Mouse (Mus musculus) heart, embryonic 16.5 days (tissue): Measurements from ENCODE around the gene Dcps. TPM values are rescaled to one million over a fixed set of nuclear protein-coding genes. Genes with fewer than 3 reads are reported as not detected.
A peak's percentile ranks its signal among the peaks of the same experiment; 100 is the strongest.
"Not testable (repeated sequence)": the region's sequence is repeated elsewhere in the genome, so short reads cannot be mapped to it uniquely, and the experiment has no call there.

Source experiments
- ATAC-seq: fragments of 200-750 bp; cut with Nextera tagmentation; replicated peaks from 2 replicates; pipeline ENCODE4 v1.8.0; 2017; ENCODE audit warnings: moderate number of reproducible peaks; ENCODE audit not compliant: insufficient read depth, low FRiP score; ENCODE audit errors: extremely low read depth
- H3K27ac ChIP-seq: fragments of 300-500 bp; sonication (generic); 2 replicates; pipeline ENCODE4 v1.5.1; 2014; ENCODE audit warnings: mild to moderate bottlenecking, low read length, control low read depth, moderate library complexity
- H3K27me3 ChIP-seq: fragments of 300-500 bp; sonication (generic); 2 replicates; pipeline ENCODE4 v1.6.1; 2014; ENCODE audit warnings: low read length, mixed read lengths; ENCODE audit not compliant: control insufficient read depth, insufficient read depth
- H3K36me3 ChIP-seq: fragments of 300-500 bp; sonication (generic); 2 replicates; pipeline ENCODE4 v1.6.1; 2014; ENCODE audit not compliant: control insufficient read depth, insufficient read depth
- H3K4me1 ChIP-seq: fragments of 300-500 bp; sonication (generic); 2 replicates; pipeline ENCODE4 v1.6.1; 2014; ENCODE audit warnings: low read length, mixed read lengths; ENCODE audit not compliant: control insufficient read depth, insufficient read depth
- H3K4me2 ChIP-seq: fragments of 300-500 bp; sonication (generic); 2 replicates; pipeline ENCODE4 v1.6.1; 2014; ENCODE audit warnings: low read depth, mild to moderate bottlenecking, control low read depth, low read length
- H3K4me3 ChIP-seq: fragments of 300-500 bp; sonication (generic); 2 replicates; pipeline ENCODE4 v1.5.1; 2014; ENCODE audit warnings: mild to moderate bottlenecking, control low read depth, low read length
- H3K9ac ChIP-seq: fragments of 300-500 bp; sonication (generic); 2 replicates; pipeline ENCODE4 v1.6.1; 2014; ENCODE audit warnings: low read length, control low read depth
- H3K9me3 ChIP-seq: fragments of 300-500 bp; sonication (generic); replicated peaks from 2 replicates; pipeline ENCODE4 v1.6.1; 2016; ENCODE audit warnings: low read length; ENCODE audit not compliant: control insufficient read depth
- WGBS: fragments of 180-500 bp; shearing (Covaris S2); extraction: QIAGEN DNeasy Blood & Tissue Kit; methylation state at CpG from one replicate; pipeline ENCODE4 v1.1.7; 2014; 5-methylcytosine and 5-hydroxymethylcytosine counted together
- polyA plus RNA-seq: library from polyadenylated mRNA; unstranded; fragments of >200 nt; fragmentation: Nextera tagmentation; extraction: Ambion mirVana; gene quantifications from 2 replicates; pipeline ENCODE4 v1.2.1, GENCODE M21; 2015

Gene Dcps
- polyA plus RNA-seq, 1 experiment from 2014 or later, result 60.2 TPM

GRCm38 (mm10) chr9:35164142-35164874 lies 11.6 kb downstream of the Dcps start:
- H3K36me3 ChIP-seq, result no peaks in the 10 kb centered on the region
- H3K27ac ChIP-seq, result no peak overlapping the region
- no peaks in the 10 kb centered on the region for H3K27me3 ChIP-seq
- no peak for ATAC-seq
- H3K9me3 ChIP-seq, result no peaks in the 10 kb centered on the region
- no peak overlapping the region for H3K9ac ChIP-seq
- no peak overlapping the region for H3K4me3 ChIP-seq
- H3K4me2 ChIP-seq, result no peak overlapping the region
- H3K4me1 ChIP-seq, result no peaks in the 10 kb centered on the region
- 68% methylated on average over 5 of the region's 5 CpGs for WGBS

- H3K27ac ChIP-seq, result no peak overlapping the region
- no peaks in the 10 kb centered on the region for H3K36me3 ChIP-seq
- WGBS, result 80% methylated on average over 11 of the region's 11 CpGs
- no peak overlapping the region for H3K4me2 ChIP-seq
- no peak for ATAC-seq
- no peaks in the 10 kb centered on the region for H3K4me1 ChIP-seq
- no peak overlapping the region for H3K9ac ChIP-seq
- H3K27me3 ChIP-seq, result no peaks in the 10 kb centered on the region
- H3K9me3 ChIP-seq, result no peaks in the 10 kb centered on the region
- H3K4me3 ChIP-seq, result no peak overlapping the region
These were observed 12.7 kb downstream of the Dcps start for GRCm38 (mm10) chr9:35163011-35163690.

GRCm38 (mm10) chr9:35161721-35162120 lies 14.1 kb downstream of the Dcps start:
- ATAC-seq, result no peak
- H3K9ac ChIP-seq, result no peak overlapping the region

GRCm38 (mm10) chr9:35160662-35161061 lies 15.2 kb downstream of the Dcps start:
- 78% methylated on average over 2 of the region's 2 CpGs for WGBS
- H3K27me3 ChIP-seq, result no peaks in the 10 kb centered on the region

More at GRCm38 (mm10) chr9:35161721-35162120, 14.1 kb downstream of the Dcps start:
- 85% methylated on average over 7 of the region's 7 CpGs for whole genome bisulfite sequencing
- no peak overlapping the region for H3K4me2 ChIP-seq
- H3K27ac ChIP-seq, result no peak overlapping the region
- no peaks in the 10 kb centered on the region for H3K27me3 ChIP-seq
- no peaks in the 10 kb centered on the region for H3K4me1 ChIP-seq
- no peaks in the 10 kb centered on the region for H3K36me3 ChIP-seq
- H3K4me3 ChIP-seq, result no peak overlapping the region
- no peaks in the 10 kb centered on the region for H3K9me3 ChIP-seq

GRCm38 (mm10) chr9:35158477-35158876 lies 17.4 kb downstream of the Dcps start:
- WGBS, result 91% methylated on average over 3 of the region's 3 CpGs
- H3K27ac ChIP-seq, result no peak overlapping the region
- H3K9me3 ChIP-seq, result no peaks in the 10 kb centered on the region
- no peak for ATAC-seq
- H3K9ac ChIP-seq, result no peak overlapping the region
- no peak overlapping the region for H3K4me3 ChIP-seq
- no peaks in the 10 kb centered on the region for H3K4me1 ChIP-seq
- H3K4me2 ChIP-seq, result no peak overlapping the region
- H3K27me3 ChIP-seq, result no peaks in the 10 kb centered on the region
- H3K36me3 ChIP-seq, result no peaks in the 10 kb centered on the region

More at GRCm38 (mm10) chr9:35160662-35161061, 15.2 kb downstream of the Dcps start:
- Histone ChIP-seq H3K4me2 (no peak overlapping the region), H3K27ac (no peak overlapping the region), H3K4me3 (no peak overlapping the region), H3K36me3 (no peaks in the 10 kb centered on the region), H3K9me3 (no peaks in the 10 kb centered on the region), H3K9ac (no peak overlapping the region), H3K4me1 (no peaks in the 10 kb centered on the region)
- ATAC-seq, result no peak

- Histone ChIP-seq H3K4me2 (no peak overlapping the region), H3K36me3 (no peaks in the 10 kb centered on the region), H3K27me3 (no peaks in the 10 kb centered on the region), H3K9ac (no peak overlapping the region), H3K27ac (no peak overlapping the region), H3K4me1 (no peaks in the 10 kb centered on the region), H3K4me3 (no peak overlapping the region), H3K9me3 (no peaks in the 10 kb centered on the region)
- WGBS, result 83% methylated on average over 4 of the region's 4 CpGs
- ATAC-seq, result no peak
These were observed 19.0 kb downstream of the Dcps start for GRCm38 (mm10) chr9:35156862-35157261.

GRCm38 (mm10) chr9:35156002-35156710 lies 19.7 kb downstream of the Dcps start:
- H3K9ac ChIP-seq, result no peak overlapping the region
- H3K9me3 ChIP-seq, result no peaks in the 10 kb centered on the region
- H3K27me3 ChIP-seq, result no peaks in the 10 kb centered on the region
- no peaks in the 10 kb centered on the region for H3K36me3 ChIP-seq
- H3K4me2 ChIP-seq, result no peak overlapping the region
- no peaks in the 10 kb centered on the region for H3K4me1 ChIP-seq
- peak overlapping the region; percentile 47 for H3K27ac ChIP-seq
- peak; percentile 52; the same call in 1 of the 2 replicates for ATAC-seq
- H3K4me3 ChIP-seq, result no peak overlapping the region
- 78% methylated on average over 5 of the region's 5 CpGs for WGBS

GRCm38 (mm10) chr9:35152923-35153322 lies 22.9 kb downstream of the Dcps start:
- no peak overlapping the region for H3K27ac ChIP-seq
- no peak overlapping the region for H3K9ac ChIP-seq
- no peaks in the 10 kb centered on the region for H3K27me3 ChIP-seq
- no peak overlapping the region for H3K4me2 ChIP-seq
- 92% methylated on average over 1 of the region's 1 CpGs for WGBS
- H3K4me3 ChIP-seq, result no peak overlapping the region
- no peaks in the 10 kb centered on the region for H3K4me1 ChIP-seq
- ATAC-seq, result no peak
- H3K9me3 ChIP-seq, result no peaks in the 10 kb centered on the region
- no peaks in the 10 kb centered on the region for H3K36me3 ChIP-seq

- H3K9me3 ChIP-seq, H3K4me1 ChIP-seq, H3K27ac ChIP-seq, H3K9ac ChIP-seq, ATAC-seq, H3K36me3 ChIP-seq, H3K4me3 ChIP-seq, H3K27me3 ChIP-seq, H3K4me2 ChIP-seq: not testable (repeated sequence)
These were observed 27.0 kb downstream of the Dcps start for GRCm38 (mm10) chr9:35148822-35149221.
